Mouse (Mus musculus) olfactory bulb, adult 2 months (tissue): ENCODE results near the gene Cbx2. TPM values are rescaled to one million over a fixed set of nuclear protein-coding genes. Genes with fewer than 3 reads are reported as not detected.

Source experiments
- H3K27ac ChIP-seq: fragments of 200-500 bp; 2 replicates; pipeline ENCODE4 v1.5.1; 2012; ENCODE audit warnings: low read depth, low read length; ENCODE audit not compliant: insufficient read depth
- H3K4me1 ChIP-seq: fragments of 200-500 bp; 2 replicates; pipeline ENCODE4 v1.6.1; 2012; ENCODE audit warnings: low read length; ENCODE audit not compliant: control insufficient read depth, insufficient read depth
- H3K4me3 ChIP-seq: fragments of 200-500 bp; 2 replicates; pipeline ENCODE4 v1.5.1; 2012; ENCODE audit warnings: mild to moderate bottlenecking, low read depth, low read length, moderate library complexity; ENCODE audit not compliant: insufficient read depth
- CTCF ChIP-seq: fragments of 200-500 bp; IDR thresholded peaks from 2 replicates; pipeline ENCODE4 v1.5.1; 2012; ENCODE audit warnings: low read depth, mild to moderate bottlenecking, low read length, moderate library complexity; ENCODE audit not compliant: insufficient read depth
- POLR2A ChIP-seq: fragments of 200-500 bp; IDR thresholded peaks from 2 replicates; pipeline ENCODE4 v1.6.1; 2012; ENCODE audit warnings: mild to moderate bottlenecking, low read depth, low read length, moderate library complexity; ENCODE audit not compliant: insufficient read depth
- WGBS: fragments of 180-500 bp; shearing (Covaris S2); methylation state at CpG from one replicate; pipeline ENCODE4 v1.1.7; 2018; 5-methylcytosine and 5-hydroxymethylcytosine counted together
- polyA plus RNA-seq: library from polyadenylated mRNA; stranded (reverse); fragments of >200 nt; gene quantifications from 2 replicates; pipeline ENCODE4 v1.2.4, GENCODE M21; 2012; ENCODE audit warnings: low replicate concordance; ENCODE audit not compliant: missing spikeins, insufficient read depth, insufficient read length

Gene Cbx2
- polyA plus RNA-seq, 1 experiment = not detected

DNA sequence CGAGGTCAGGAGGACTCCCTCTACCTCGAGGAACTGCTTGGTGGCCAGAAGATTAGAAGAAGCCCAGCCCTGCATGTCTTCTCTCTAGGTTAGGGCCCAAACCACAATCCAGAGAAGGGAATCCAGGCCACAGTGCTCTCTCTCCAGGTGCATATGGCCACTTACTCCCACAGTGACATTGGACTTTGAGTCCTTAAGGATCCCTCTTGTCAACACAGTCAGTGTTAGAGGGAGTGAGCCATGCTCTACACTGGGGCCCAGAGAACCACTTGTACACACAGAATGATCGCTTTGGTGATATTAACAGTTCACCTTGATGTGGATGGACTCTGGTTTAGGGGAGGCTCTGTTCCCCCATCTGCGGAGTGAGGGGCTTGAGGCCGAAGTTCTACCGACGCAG lies 49.5 kb downstream of the Cbx2 start:
- Histone ChIP-seq H3K4me1 (no peaks in the 10 kb centered on the region), H3K4me3 (no peak overlapping the region), H3K27ac (no peak overlapping the region)
- TF ChIP-seq CTCF = no peak
- no peak for TF ChIP-seq POLR2A
- 85% methylated on average over 7 of the region's 7 CpGs for WGBS

GRCm38 (mm10) chr11:119072986-119073385 lies 50.2 kb downstream of the Cbx2 start:
- no peak for TF ChIP-seq CTCF
- TF ChIP-seq POLR2A = no peak
- WGBS = 74% methylated on average over 6 of the region's 6 CpGs
- Histone ChIP-seq H3K4me3 (no peak overlapping the region), H3K27ac (no peak overlapping the region), H3K4me1 (peaks cover under 1% of the 10 kb centered on the region; the same call in 1 of the 2 replicates)

DNA sequence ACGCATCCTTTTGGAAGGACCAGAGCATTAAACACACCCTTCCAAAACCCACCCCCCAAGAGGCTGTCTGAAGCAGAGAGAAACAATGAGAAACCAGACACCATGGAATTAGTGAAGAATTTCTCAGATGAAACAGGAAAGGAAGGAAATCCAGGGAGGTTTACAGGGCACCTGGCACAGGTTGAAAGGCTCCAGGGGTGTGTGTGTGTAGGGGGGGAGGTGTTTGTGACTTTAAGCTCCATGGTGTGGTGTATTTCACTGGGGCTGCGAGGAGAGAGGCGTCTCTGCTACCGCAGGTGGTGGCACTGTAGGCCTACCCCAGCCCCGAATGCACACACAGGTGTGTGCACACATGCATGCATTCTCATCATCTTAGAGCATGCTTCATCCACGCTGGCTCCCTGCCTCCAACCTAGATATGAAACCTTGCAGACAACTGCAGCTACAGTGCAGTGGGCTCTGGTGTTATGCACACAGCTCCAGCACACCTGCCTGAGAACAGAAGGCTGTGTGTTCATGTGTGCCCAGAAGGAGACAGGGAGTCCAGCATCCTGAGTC lies 51.2 kb downstream of the Cbx2 start:
- Histone ChIP-seq H3K4me3 (no peak overlapping the region), H3K27ac (no peak overlapping the region), H3K4me1 (peaks cover 10% of the 10 kb centered on the region)
- TF ChIP-seq CTCF = no peak
- TF ChIP-seq POLR2A = no peak
- WGBS = 83% methylated on average over 6 of the region's 6 CpGs

- TF ChIP-seq POLR2A = no peak
- TF ChIP-seq CTCF = no peak
- peaks cover 24% of the 10 kb centered on the region for H3K4me1 ChIP-seq
- H3K27ac ChIP-seq = no peak overlapping the region
- WGBS = 94% methylated on average over 5 of the region's 5 CpGs
- H3K4me3 ChIP-seq = no peak overlapping the region
Measured at GRCm38 (mm10) chr11:119075805-119076204, 53.0 kb downstream of the Cbx2 start.

DNA sequence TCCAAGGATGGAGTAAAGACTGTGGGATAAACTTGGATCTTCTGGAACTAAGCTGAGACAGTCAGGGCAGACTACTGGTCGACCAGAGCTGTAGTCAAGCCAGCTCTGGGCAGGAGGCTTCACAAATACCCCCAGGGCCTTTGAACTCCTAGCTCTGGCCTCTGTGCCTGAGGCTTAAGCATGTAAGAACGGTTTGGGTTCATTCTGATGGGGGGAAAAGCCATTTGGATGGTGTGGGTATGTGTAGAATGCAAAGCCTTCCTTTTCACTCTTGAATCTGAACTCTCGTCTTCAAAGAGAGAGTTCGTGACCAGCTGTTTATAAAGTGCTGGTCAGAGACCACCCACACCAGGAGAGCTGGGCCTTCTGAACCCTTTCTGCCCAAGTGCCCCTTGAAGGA lies 55.0 kb downstream of the Cbx2 start:
- Histone ChIP-seq H3K4me1 (peaks cover 43% of the 10 kb centered on the region), H3K4me3 (no peak overlapping the region), H3K27ac (no peak overlapping the region)
- WGBS = 83% methylated on average over 4 of the region's 4 CpGs
- TF ChIP-seq POLR2A = no peak
- TF ChIP-seq CTCF = no peak

GRCm38 (mm10) chr11:119078691-119079444 lies 56.1 kb downstream of the Cbx2 start:
- peak overlapping the region; percentile 13 for H3K4me3 ChIP-seq
- no peak for TF ChIP-seq CTCF
- WGBS = 22% methylated on average over 22 of the region's 27 CpGs
- peak overlapping the region; percentile 52; the same call in 1 of the 2 replicates for H3K27ac ChIP-seq
- H3K4me1 ChIP-seq = peaks cover 54% of the 10 kb centered on the region

DNA sequence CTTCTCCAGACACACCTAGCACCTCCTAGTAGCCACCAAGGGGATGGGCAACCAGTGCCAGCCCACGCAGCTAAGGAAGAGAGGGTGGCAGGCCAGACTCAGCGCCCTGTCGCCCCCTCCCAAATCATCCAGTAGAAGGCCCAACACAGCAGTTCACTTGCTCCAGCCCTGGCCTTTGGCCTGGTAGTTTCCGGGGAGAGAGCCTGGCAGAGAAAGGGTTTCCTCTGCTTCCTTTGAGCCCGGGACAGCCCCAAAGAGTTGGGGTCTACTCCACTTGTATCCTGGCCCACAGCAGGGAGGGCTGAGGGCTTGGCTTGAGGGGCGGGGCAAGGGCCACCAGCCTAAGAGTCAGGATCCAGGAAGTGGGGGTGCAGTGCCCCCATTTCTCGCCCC lies 56.7 kb downstream of the Cbx2 start:
- Histone ChIP-seq H3K4me3 (peak overlapping the region; percentile 13; the same call in 1 of the 2 replicates), H3K27ac (peak overlapping the region; percentile 52; the same call in 1 of the 2 replicates), H3K4me1 (peaks cover 60% of the 10 kb centered on the region)
- 27% methylated on average over 7 of the region's 7 CpGs for WGBS
- no peak for TF ChIP-seq POLR2A
- TF ChIP-seq CTCF = no peak

DNA sequence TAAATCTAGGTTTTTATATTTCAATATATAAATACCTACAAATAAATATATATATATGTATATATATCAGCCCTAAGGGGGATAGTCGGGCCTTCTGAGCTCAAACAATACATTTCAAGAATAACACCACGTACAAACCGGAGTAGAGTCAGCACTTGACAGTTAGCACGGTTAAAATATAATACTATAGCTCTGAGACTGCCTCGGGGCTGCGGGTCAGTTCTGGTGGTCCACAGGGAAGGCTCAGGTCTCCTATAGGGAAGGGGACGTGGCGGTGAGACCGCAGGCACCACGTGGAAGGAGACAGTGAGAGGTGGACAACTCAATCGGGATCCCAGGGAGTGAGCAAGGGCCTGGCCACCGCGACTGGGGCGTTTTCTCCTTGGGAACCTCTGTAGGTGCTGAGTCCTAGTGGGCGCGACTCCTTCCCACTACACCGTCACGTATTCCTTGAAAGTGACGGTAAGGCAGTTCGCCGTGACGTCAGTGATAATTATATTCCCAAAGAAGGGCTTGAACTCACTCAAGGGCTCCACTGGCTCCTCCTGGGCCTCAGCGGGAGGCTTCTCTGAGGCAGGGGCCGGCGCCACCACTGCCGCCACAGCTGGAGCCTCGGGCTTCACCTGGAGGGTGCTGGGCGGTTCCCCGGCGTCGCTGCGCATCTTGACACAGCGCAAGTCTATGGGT lies 57.8 kb downstream of the Cbx2 start:
- 57% methylated on average over 33 of the region's 33 CpGs for WGBS
- H3K4me3 ChIP-seq = no peak overlapping the region
- TF ChIP-seq CTCF (no peak), POLR2A (no peak)
- H3K4me1 ChIP-seq = peaks cover 61% of the 10 kb centered on the region
- no peak overlapping the region for H3K27ac ChIP-seq

Other genes with a start within 250 kb of the Cbx2 start
- gene Rbfox3, start 111.4 kb upstream of the Cbx2 start, polyA plus RNA-seq = 164 TPM in 1 of 2 replicates, not detected in the other
- not detected in 2 replicates for gene Enpp7, start 34.8 kb upstream of the Cbx2 start, polyA plus RNA-seq
- not detected in 2 replicates for gene Cbx8, start 18.0 kb downstream of the Cbx2 start, polyA plus RNA-seq
- gene Cbx4, start 63.3 kb downstream of the Cbx2 start, polyA plus RNA-seq = not detected in 2 replicates
- gene Tbc1d16, start 205.5 kb downstream of the Cbx2 start, polyA plus RNA-seq = not detected in 2 replicates
- gene Ccdc40, start 205.6 kb downstream of the Cbx2 start, polyA plus RNA-seq = not detected in 2 replicates
- gene Gaa, start 244.9 kb downstream of the Cbx2 start, polyA plus RNA-seq = not detected in 2 replicates